Mouse (Mus musculus) forebrain, postnatal 0 days (tissue): ENCODE data around the gene Tinagl1. TPM values are rescaled to one million over a fixed set of nuclear protein-coding genes. Genes with fewer than 3 reads are reported as not detected.

Experiments used
- ATAC-seq: fragments of 200-750 bp; cut with Nextera tagmentation; 2 replicates; pipeline ENCODE4 v1.8.0; 2017; ENCODE audit warnings: mild to moderate bottlenecking, moderate library complexity
- DNase-seq: peaks from one replicate; pipeline ENCODE4 v3.0.0-alpha.2; 2015
- H3K27ac ChIP-seq: fragments of 300-500 bp; sonication (generic); 2 replicates; pipeline ENCODE4 v1.5.1; 2014; ENCODE audit warnings: low read depth, mild to moderate bottlenecking, antibody characterized with exemption, low read length, moderate library complexity, mixed read lengths
- H3K27me3 ChIP-seq: fragments of 300-500 bp; sonication (generic); 2 replicates; pipeline ENCODE4 v1.6.1; 2014; ENCODE audit warnings: mild to moderate bottlenecking, low read length, mixed read lengths; ENCODE audit not compliant: insufficient read depth
- H3K36me3 ChIP-seq: fragments of 300-500 bp; sonication (generic); 2 replicates; pipeline ENCODE4 v1.6.1; 2014; ENCODE audit warnings: mild to moderate bottlenecking, moderate library complexity; ENCODE audit not compliant: insufficient read depth
- H3K4me1 ChIP-seq: fragments of 300-500 bp; sonication (generic); 2 replicates; pipeline ENCODE4 v1.6.1; 2014; ENCODE audit warnings: antibody characterized with exemption; ENCODE audit not compliant: insufficient read depth
- H3K4me2 ChIP-seq: fragments of 300-500 bp; sonication (generic); 2 replicates; pipeline ENCODE4 v1.6.1; 2014; ENCODE audit warnings: low read depth, mild to moderate bottlenecking, moderate library complexity
- H3K4me3 ChIP-seq: fragments of 300-500 bp; sonication (generic); 2 replicates; pipeline ENCODE4 v1.5.1; 2014; ENCODE audit warnings: low read depth, low read length, mixed read lengths
- H3K9ac ChIP-seq: fragments of 300-500 bp; sonication (generic); 2 replicates; pipeline ENCODE4 v1.6.1; 2014; ENCODE audit warnings: mild to moderate bottlenecking
- H3K9me3 ChIP-seq: fragments of 300-500 bp; sonication (generic); 2 replicates; pipeline ENCODE4 v1.6.1; 2016; ENCODE audit warnings: low read length
- CTCF ChIP-seq: sonication (generic); IDR thresholded peaks from 2 replicates; pipeline ENCODE4 v1.5.1; 2016; ENCODE audit warnings: antibody characterized with exemption, control low read depth, low read depth
- WGBS: fragments of 180-500 bp; shearing (Covaris S2); extraction: QIAGEN DNeasy Blood & Tissue Kit; methylation state at CpG from one replicate; pipeline ENCODE4 v1.1.7; 2014; 5-methylcytosine and 5-hydroxymethylcytosine counted together
- polyA plus RNA-seq: library from polyadenylated mRNA; unstranded; fragments of >200 nt; fragmentation: Nextera tagmentation; extraction: Ambion mirVana; gene quantifications from 2 replicates; pipeline ENCODE4 v1.2.1, GENCODE M21; 2015
- total RNA-seq: library from RNA; depleted of rRNA; stranded (reverse); fragments of >200 nt; gene quantifications from 2 replicates; pipeline ENCODE4 v1.2.3, GENCODE M21; 2014

The Tinagl1 gene
- total and polyA plus RNA-seq, 2 experiments from 2014 or later: 4.5 to 6.7 TPM

DNA sequence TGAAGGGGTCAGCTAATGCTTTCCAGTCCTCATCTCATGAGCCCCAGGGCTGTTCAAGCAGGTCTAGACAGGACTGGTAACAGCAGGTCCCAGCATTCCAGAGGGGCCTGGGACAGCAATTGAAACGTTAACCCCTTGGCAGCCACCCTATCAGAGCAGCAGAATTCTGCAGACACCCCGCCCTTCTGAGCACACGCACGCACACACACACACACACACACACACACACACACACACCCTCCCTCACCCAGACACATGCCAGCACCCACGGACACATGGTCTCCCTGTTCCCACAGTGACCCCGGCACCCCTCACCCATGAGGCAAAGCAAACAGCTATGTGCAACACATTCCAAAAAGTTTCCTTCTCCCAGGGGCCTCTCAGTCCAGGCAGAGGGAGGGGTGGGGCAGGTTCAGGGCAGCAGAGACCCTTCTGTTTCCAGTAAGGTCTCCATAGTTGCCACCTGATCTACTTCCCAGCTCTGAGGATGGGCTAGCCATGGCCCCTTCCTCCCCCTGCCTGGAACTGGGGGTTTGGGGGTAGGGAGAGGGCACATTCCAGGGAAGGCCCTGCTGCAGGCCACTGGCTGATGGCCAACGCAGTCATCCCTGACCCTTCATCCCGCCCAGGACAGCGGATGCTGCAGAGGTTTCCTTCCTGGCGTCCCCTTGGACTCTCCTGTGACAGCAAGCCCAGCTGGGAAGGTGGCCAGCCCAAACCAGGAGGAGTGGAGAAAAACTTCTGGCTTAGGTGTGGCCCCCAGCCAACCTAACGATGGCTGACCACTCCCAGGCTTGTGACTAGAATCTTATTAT lies 2.8 kb downstream of the Tinagl1 start:
- Histone ChIP-seq H3K27me3 (peaks cover 16% of the 10 kb centered on the region), H3K4me1 (no peaks in the 10 kb centered on the region), H3K4me3 (no peak overlapping the region), H3K27ac (no peak overlapping the region), H3K36me3 (no peaks in the 10 kb centered on the region), H3K9me3 (no peaks in the 10 kb centered on the region), H3K9ac (no peak overlapping the region), H3K4me2 (no peak overlapping the region)
- ATAC-seq (no peak), DNase-seq (no peak)
- no peak for TF ChIP-seq CTCF
- WGBS: 69% methylated on average over 11 of the region's 11 CpGs

GRCm38 (mm10) chr4:130170362-130170761 lies 4.6 kb downstream of the Tinagl1 start:
- Histone ChIP-seq H3K27me3 (peaks cover 15% of the 10 kb centered on the region), H3K36me3 (no peaks in the 10 kb centered on the region), H3K9ac (no peak overlapping the region), H3K27ac (no peak overlapping the region), H3K4me1 (no peaks in the 10 kb centered on the region), H3K4me2 (no peak overlapping the region), H3K4me3 (no peak overlapping the region), H3K9me3 (no peaks in the 10 kb centered on the region)
- ATAC-seq: no peak
- TF ChIP-seq CTCF: no peak
- no peak for DNase-seq
- WGBS: 87% methylated on average over 4 of the region's 4 CpGs

DNA sequence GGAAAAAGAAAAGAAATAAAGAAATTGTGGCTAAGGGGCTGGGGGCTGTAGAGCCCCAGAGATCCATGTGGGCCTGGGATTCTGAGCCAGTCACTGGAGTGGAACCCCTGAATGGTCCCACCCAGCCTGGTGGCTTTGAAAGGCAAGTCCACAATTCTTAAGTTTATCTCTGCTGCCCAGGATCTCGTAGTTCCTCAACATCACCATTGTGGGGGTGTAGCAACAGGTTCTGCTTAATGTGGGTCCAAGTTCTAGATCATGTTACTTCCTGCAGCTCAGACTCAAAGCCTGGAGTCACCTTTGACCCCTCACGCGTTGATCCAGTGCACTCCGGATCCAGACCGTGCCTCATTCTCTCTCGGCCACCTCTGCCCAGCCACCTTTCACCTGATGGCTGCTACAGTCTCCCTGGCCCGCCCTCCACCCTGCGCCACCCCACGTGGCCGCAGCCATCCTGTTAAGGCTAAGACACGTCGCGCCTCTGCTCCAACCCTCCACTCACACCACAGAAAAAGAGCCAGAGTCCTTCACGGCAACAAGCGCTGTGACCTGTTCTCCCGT lies 5.4 kb downstream of the Tinagl1 start:
- 88% methylated on average over 16 of the region's 16 CpGs for WGBS
- ATAC-seq: no peak

GRCm38 (mm10) chr4:130168280-130169183 lies 6.4 kb downstream of the Tinagl1 start:
- DNase-seq (no peak), ATAC-seq (no peak)
- Histone ChIP-seq H3K4me2 (no peak overlapping the region), H3K4me3 (no peak overlapping the region), H3K27me3 (0 out of 2 replicates have a peak, but pooled peaks cover 6% of the 10 kb centered on the region), H3K27ac (no peak overlapping the region), H3K9me3 (no peaks in the 10 kb centered on the region), H3K4me1 (no peaks in the 10 kb centered on the region), H3K9ac (no peak overlapping the region), H3K36me3 (no peaks in the 10 kb centered on the region)
- WGBS: 38% methylated on average over 16 of the region's 16 CpGs
- no peak for TF ChIP-seq CTCF

More for the DNA sequence above, 5.4 kb downstream of the Tinagl1 start:
- Histone ChIP-seq H3K27ac (no peak overlapping the region), H3K4me2 (no peak overlapping the region), H3K27me3 (peaks cover 7% of the 10 kb centered on the region), H3K4me1 (no peaks in the 10 kb centered on the region), H3K36me3 (no peaks in the 10 kb centered on the region), H3K4me3 (no peak overlapping the region), H3K9ac (no peak overlapping the region), H3K9me3 (no peaks in the 10 kb centered on the region)
- no peak for TF ChIP-seq CTCF
- DNase-seq: no peak

DNA sequence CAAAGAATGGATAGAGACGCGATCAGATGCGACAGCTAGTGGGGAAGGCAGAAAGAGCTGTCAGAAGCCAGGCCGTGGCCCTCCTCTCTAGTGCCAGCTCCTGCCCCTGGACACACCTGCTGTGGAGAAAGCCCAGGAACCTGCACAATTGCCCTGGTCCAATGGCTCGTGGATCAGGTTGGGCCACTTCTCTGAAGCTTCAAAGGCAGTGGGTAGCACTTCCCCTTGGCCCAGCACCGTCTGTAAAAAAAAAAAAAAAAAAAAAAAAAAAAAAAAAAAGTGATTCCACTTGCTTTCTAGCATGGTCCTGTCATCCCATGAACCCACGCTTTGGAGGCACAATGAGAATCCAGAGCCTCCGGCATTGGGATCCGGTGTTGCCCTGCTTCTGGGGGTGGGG lies 7.1 kb downstream of the Tinagl1 start:
- DNase-seq (no peak), ATAC-seq (no peak)
- H3K4me2 ChIP-seq: peak overlapping the region; percentile 28; the same call in 1 of the 2 replicates
- no peak for TF ChIP-seq CTCF
- no peaks in the 10 kb centered on the region for H3K36me3 ChIP-seq
- no peaks in the 10 kb centered on the region for H3K9me3 ChIP-seq
- no peaks in the 10 kb centered on the region for H3K4me1 ChIP-seq
- no peak overlapping the region for H3K4me3 ChIP-seq
- H3K27ac ChIP-seq: no peak overlapping the region
- H3K27me3 ChIP-seq: peaks cover 7% of the 10 kb centered on the region; the same call in 1 of the 2 replicates
- 48% methylated on average over 9 of the region's 9 CpGs for WGBS
- no peak overlapping the region for H3K9ac ChIP-seq

DNA sequence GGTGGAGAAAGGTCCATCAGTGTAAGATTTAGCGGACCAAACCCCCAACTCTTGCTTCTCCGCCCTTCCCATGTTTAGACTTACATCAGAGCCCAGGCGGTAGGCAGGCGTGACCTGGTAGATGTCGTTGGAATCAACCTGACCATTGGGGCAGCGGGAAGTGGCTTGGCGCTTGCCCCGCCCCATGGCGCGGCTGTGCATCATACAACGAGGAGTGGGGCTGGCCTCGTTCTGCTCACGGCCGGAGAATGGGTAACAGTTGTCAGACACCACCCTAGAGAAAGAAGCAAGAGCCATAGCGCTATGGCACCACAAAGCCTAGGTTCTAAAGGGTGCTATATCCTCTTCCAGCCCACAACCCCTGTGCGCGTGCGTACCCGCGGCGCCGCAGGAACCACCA lies 7.6 kb downstream of the Tinagl1 start:
- 61% methylated on average over 22 of the region's 22 CpGs for WGBS
- Histone ChIP-seq H3K27me3 (peaks cover 12% of the 10 kb centered on the region; the same call in 1 of the 2 replicates), H3K9ac (no peak overlapping the region), H3K36me3 (no peaks in the 10 kb centered on the region), H3K4me1 (no peaks in the 10 kb centered on the region), H3K4me2 (peak overlapping the region; percentile 28; the same call in 1 of the 2 replicates), H3K4me3 (no peak overlapping the region), H3K9me3 (no peaks in the 10 kb centered on the region), H3K27ac (no peak overlapping the region)
- no peak for DNase-seq
- no peak for TF ChIP-seq CTCF
- no peak for ATAC-seq
